Mouse (Mus musculus) c-Kit-positive CD71-positive TER-119-negative erythroid progenitor cells, embryonic 14.5 days (primary cell): Measurements from ENCODE around the gene Gm28363.
"Not testable (repeated sequence)": the region's sequence is repeated elsewhere in the genome, so short reads cannot be mapped to it uniquely, and the experiment has no call there.

ENCODE experiments used
- DNase-seq: peaks from one replicate; pipeline ENCODE4 v3.0.0-alpha.2; 2013; ENCODE audit warnings: low read depth

Gm28363 gene

DNA sequence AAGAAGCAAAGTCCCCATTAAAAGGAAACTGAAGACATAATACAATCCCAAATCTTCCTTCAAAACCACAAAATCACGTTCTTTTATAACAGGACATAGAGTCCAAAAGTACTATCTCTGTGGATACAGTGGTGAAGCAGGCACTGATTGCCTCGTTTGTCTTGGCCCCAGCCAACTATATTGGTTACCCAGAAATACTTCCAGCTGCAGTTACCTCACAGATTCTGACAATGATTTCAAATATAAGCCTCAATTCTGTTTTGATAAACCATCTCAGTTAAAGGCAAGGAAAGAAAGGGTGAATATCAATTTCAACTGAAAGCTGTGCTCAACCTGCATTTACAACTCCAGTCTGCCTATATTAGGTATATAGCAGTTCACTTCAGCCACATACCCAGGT, at the start of gene Gm28363:
Gene Gm28363, plus strand, starts transcription at position 301 of the 400 bp plus-strand sequence.
- not testable (repeated sequence) for DNase-seq

- DNase-seq: not testable (repeated sequence)
Measured at GRCm38 (mm10) chr1:117650236-117650635, 46.7 kb upstream of the Gm28363 start.
